Mouse (Mus musculus): ENCODE data around the gene Insm2. TPM values are rescaled to one million over a fixed set of nuclear protein-coding genes. Genes with fewer than 3 reads are reported as not detected.
"Not testable (repeated sequence)": the region's sequence is repeated elsewhere in the genome, so short reads cannot be mapped to it uniquely, and the experiment has no call there.

The Insm2 gene
- 0.24 and 1.2 TPM in 2 replicates for polyA plus RNA-seq (2014; fragmentation: Nextera tagmentation; extraction: Ambion mirVana)

DNA sequence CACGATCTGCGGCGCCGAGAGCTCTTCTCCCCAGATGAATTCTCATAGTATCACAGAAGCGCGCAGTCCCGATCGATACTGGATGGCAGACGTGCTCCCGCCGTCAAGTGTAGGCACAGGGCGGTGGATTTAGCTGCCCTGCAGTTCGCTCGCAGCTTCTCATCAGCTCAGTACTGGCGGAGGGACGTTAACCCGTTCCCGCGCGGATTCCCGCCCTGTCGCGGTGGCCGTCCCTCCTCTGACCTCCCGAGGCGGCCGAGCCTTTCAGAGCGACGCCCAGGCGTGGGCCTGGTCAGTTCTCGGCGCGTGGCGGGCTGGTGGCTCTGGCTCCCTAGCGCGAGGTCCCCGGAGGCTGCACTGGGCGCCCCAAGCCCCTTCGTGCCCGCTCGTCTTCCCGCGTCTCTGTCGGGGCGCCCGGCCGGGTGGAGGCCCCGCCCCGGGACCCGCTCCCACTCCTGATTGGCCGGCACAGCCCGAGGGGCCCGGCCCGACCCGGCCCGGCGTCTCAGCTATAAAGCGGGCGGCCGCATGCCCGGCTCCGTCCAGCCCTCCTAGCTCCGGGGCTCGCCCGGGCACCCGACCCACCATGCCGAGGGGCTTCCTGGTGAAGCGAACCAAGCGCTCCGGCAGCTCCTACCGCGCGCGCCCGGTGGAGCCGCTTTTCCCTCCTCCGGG is at the start of gene Insm2:
Gene Insm2, plus strand, starts transcription at position 541 of the 675 bp plus-strand sequence.
- under 1% methylated on average over 76 of the region's 77 CpGs for WGBS
- peaks cover 46% of the 10 kb centered on the region for H3K27me3 ChIP-seq (ENCODE audit: control insufficient read depth, insufficient read depth, low read length)

DNA sequence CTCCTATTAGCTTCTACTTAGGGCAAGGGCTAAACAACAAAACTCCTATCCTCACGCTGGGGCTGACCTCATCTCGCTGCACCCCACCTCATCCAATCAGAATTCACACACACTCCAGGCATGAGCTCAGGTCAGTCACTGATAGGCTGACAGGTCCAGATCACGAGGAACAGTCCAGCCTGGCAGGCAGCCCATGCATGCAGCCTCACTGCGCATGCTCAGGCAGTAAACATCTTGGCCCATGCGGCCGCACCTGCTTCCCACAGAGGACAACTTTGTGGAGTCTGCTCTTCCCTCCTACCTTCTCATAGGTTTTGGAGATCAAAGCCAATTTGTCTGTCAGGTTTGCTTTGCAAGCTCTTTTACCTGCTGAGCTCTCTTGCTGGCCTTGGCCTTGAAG is 44.3 kb upstream of the Insm2 start:
- H3K36me3 ChIP-seq (ENCODE audit: control insufficient read depth, insufficient read depth, low read length): not testable (repeated sequence)
- WGBS: 78% methylated on average over 6 of the region's 6 CpGs

More for the DNA sequence above, at the start of gene Insm2:
- Histone ChIP-seq H3K9me3 (ENCODE audit: control insufficient read depth, low read length) (no peaks in the 10 kb centered on the region), H3K9ac (replicated peaks; ENCODE audit: low read depth, low read length) (peak within 1 kb of the TSS; percentile 32), H3K4me3 (ENCODE audit: low read depth, low read length) (peak within 1 kb of the TSS; percentile 47), H3K36me3 (ENCODE audit: control insufficient read depth, insufficient read depth, low read length) (no peaks in the 10 kb centered on the region), H3K4me1 (ENCODE audit: control insufficient read depth, insufficient read depth, low read length) (peaks cover 13% of the 10 kb centered on the region; the same call in 1 of the 2 replicates), H3K27ac (ENCODE audit: low read depth, low read length) (no peak within 1 kb of the TSS), H3K4me2 (ENCODE audit: low read depth, low read length) (peak within 1 kb of the TSS; percentile 97)
- ATAC-seq (ENCODE audit: low read depth): peak; percentile 81

DNA sequence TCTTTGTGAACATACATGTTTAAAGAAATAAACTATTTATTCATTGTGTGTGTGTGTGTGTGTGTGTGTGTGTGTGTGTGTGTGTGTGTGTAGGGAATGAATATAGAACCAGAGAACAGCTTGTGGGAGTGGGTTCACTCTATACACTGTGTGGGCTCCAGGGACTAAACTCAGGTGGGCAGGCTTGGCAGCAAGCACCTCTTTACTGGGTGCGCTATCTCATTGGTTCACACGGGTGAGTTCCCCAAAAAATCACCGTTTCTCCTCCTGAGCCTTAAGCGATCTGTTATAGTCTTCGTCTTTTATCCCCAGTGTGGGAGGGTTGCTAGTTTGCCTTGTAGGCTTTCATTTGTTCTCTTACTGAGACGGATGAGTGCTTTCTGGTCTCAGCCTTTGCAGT is 41.4 kb upstream of the Insm2 start:
- ATAC-seq (ENCODE audit: low read depth): no peak
- H3K4me3 ChIP-seq (ENCODE audit: low read depth, low read length): no peak overlapping the region
- H3K27me3 ChIP-seq (ENCODE audit: control insufficient read depth, insufficient read depth, low read length): no peaks in the 10 kb centered on the region
- H3K36me3 ChIP-seq (ENCODE audit: control insufficient read depth, insufficient read depth, low read length): no peaks in the 10 kb centered on the region
- no peaks in the 10 kb centered on the region for H3K4me1 ChIP-seq (ENCODE audit: control insufficient read depth, insufficient read depth, low read length)
- no peak overlapping the region for H3K27ac ChIP-seq (ENCODE audit: low read depth, low read length)
- WGBS: 83% methylated on average over 6 of the region's 6 CpGs
- no peak overlapping the region for H3K9ac ChIP-seq (replicated peaks; ENCODE audit: low read depth, low read length)
- no peaks in the 10 kb centered on the region for H3K9me3 ChIP-seq (ENCODE audit: control insufficient read depth, low read length)
- H3K4me2 ChIP-seq (ENCODE audit: low read depth, low read length): no peak overlapping the region

More for the DNA sequence above, 44.3 kb upstream of the Insm2 start:
- not testable (repeated sequence) for H3K4me2 ChIP-seq (ENCODE audit: low read depth, low read length); ATAC-seq (ENCODE audit: low read depth); H3K9ac ChIP-seq (replicated peaks; ENCODE audit: low read depth, low read length); H3K27ac ChIP-seq (ENCODE audit: low read depth, low read length); H3K4me1 ChIP-seq (ENCODE audit: control insufficient read depth, insufficient read depth, low read length); H3K4me3 ChIP-seq (ENCODE audit: low read depth, low read length); H3K27me3 ChIP-seq (ENCODE audit: control insufficient read depth, insufficient read depth, low read length); H3K9me3 ChIP-seq (ENCODE audit: control insufficient read depth, low read length)

DNA sequence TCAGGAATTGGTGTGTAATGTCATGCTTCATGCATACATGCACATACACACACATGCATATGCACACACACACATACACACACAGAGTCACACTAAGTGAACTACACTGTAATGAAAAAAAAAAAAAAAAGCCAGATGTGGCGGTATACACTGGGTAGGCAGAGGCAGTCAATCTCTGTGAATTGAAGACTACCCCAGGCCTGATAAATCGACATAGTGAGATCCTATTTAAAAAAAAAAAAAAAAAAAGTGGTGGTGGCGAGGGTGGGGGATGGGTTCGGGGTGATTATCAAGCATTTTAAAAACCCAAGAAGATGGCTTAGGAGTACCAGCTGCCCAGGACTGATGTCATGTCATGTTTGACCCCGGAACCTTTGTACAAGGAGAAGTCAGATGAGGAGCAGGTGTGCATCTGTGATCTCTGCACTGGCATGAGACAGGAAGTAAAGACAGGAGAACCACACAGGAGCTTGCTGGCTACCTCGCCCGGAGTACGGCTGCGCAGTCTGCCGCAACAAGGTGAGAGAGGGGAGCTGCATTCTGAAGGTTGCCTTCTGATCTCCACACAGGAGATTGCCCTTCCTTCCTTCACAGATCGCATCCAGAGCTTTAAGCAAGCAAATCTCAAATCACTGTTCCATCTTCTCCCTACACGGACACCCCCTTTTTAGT is 39.9 kb upstream of the Insm2 start:
- Histone ChIP-seq H3K27me3 (ENCODE audit: control insufficient read depth, insufficient read depth, low read length) (no peaks in the 10 kb centered on the region), H3K4me1 (ENCODE audit: control insufficient read depth, insufficient read depth, low read length) (no peaks in the 10 kb centered on the region), H3K4me3 (ENCODE audit: low read depth, low read length) (no peak overlapping the region), H3K36me3 (ENCODE audit: control insufficient read depth, insufficient read depth, low read length) (no peaks in the 10 kb centered on the region), H3K4me2 (ENCODE audit: low read depth, low read length) (no peak overlapping the region), H3K27ac (ENCODE audit: low read depth, low read length) (no peak overlapping the region), H3K9me3 (ENCODE audit: control insufficient read depth, low read length) (no peaks in the 10 kb centered on the region), H3K9ac (replicated peaks; ENCODE audit: low read depth, low read length) (no peak overlapping the region)
- ATAC-seq (ENCODE audit: low read depth): no peak
- WGBS: 90% methylated on average over 12 of the region's 12 CpGs

DNA sequence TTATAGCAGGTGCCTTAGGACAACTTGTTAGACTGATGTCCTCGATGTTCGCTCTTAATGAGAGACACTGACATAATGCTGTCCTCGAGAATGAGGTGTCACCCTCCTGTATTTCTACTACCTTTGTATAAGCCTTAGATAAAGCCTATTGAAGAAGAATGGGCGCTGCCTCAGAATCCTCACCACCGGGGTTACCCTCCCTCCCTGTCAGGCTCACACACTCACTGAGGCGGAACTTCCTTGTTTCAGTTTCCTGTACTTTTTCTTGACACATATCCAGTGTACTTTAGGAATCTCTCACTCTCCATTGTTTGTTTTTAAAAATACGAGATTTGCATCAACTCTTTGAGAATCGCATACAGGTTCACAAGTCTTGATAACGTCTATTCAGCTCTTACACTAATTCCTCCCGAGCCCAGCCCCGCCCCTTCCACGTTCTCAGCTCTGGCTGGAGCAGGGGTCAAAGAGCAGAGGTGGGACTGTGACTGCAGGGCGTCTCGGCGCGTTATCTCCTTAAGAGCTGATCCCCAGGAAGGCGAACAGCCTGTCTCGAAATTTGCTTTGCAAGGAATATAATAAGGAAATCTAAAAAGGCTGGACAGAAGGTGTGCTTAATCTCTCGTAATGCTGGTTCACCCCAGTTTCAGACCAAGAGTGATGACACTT is 39.1 kb upstream of the Insm2 start:
- peak overlapping the region; percentile 16; the same call in 1 of the 2 replicates for H3K4me3 ChIP-seq (ENCODE audit: low read depth, low read length)
- peak overlapping the region; percentile 32 for H3K4me2 ChIP-seq (ENCODE audit: low read depth, low read length)
- H3K9me3 ChIP-seq (ENCODE audit: control insufficient read depth, low read length): no peaks in the 10 kb centered on the region
- no peak for ATAC-seq (ENCODE audit: low read depth)
- no peaks in the 10 kb centered on the region for H3K27me3 ChIP-seq (ENCODE audit: control insufficient read depth, insufficient read depth, low read length)
- H3K9ac ChIP-seq (replicated peaks; ENCODE audit: low read depth, low read length): 0 out of 2 replicates have a peak overlapping the region, but pooled peaks have one; percentile 18
- no peaks in the 10 kb centered on the region for H3K36me3 ChIP-seq (ENCODE audit: control insufficient read depth, insufficient read depth, low read length)
- H3K27ac ChIP-seq (ENCODE audit: low read depth, low read length): no peak overlapping the region
- no peaks in the 10 kb centered on the region for H3K4me1 ChIP-seq (ENCODE audit: control insufficient read depth, insufficient read depth, low read length)
- WGBS: 16% methylated on average over 19 of the region's 19 CpGs

DNA sequence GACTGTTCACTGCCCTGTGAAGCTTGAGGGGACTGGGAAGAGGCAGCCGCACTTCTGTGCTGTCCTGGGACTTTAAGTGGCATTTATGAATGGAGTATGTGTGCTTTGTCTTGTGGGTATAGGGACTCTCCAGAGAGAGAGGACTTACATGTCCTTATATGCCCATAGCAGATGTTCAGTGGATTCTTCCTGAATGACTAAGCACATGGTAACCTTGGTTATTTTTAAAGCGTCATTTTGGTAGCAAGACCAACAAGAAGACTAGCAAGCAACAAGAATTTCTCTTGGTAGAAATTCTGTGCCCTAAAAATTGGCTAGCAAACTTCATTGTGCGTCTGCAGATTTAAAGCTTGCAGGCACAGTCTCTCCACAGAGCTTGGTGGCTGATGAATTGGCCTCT is 35.5 kb upstream of the Insm2 start:
- H3K4me1 ChIP-seq (ENCODE audit: control insufficient read depth, insufficient read depth, low read length): no peaks in the 10 kb centered on the region
- no peak overlapping the region for H3K27ac ChIP-seq (ENCODE audit: low read depth, low read length)
- no peaks in the 10 kb centered on the region for H3K27me3 ChIP-seq (ENCODE audit: control insufficient read depth, insufficient read depth, low read length)
- no peak overlapping the region for H3K4me3 ChIP-seq (ENCODE audit: low read depth, low read length)
- H3K9ac ChIP-seq (replicated peaks; ENCODE audit: low read depth, low read length): no peak overlapping the region
- ATAC-seq (ENCODE audit: low read depth): no peak
- H3K36me3 ChIP-seq (ENCODE audit: control insufficient read depth, insufficient read depth, low read length): no peaks in the 10 kb centered on the region
- WGBS: 94% methylated on average over 3 of the region's 3 CpGs
- H3K4me2 ChIP-seq (ENCODE audit: low read depth, low read length): no peak overlapping the region
- no peaks in the 10 kb centered on the region for H3K9me3 ChIP-seq (ENCODE audit: control insufficient read depth, low read length)

DNA sequence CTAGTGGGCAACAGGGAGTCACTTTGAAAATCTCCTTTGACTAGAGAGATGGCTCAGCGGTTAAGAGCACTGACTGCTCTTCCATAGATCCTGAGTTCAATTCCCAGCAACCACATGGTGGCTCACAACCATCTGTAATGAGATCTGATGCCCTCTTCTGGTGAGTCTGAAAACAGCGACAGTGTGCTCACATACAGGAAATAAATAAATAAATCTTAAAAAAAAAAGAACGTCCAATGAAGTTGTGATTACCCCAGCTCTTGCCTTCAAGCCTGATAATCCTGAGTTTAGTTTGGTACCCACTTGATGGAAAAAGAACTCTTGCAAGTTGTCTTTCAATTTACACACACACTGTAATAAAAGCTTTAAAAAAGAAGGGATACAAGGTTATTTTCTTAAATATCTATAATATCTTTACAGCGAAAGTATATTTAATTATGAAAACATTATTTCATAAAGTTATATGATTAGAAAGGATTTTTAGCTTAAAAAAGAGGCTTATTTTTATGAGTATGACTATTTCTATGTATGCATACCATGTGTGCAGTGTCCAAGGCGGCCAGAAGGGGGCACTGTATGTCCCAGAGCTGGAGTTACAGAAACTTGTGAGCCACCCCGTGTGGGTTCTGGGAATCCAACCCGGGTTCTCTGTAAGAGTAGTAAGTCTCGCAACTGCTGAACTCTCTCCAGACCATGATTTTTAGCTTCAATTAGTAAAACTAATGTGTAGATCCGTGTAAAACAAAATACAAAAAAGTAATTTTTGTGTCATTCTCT is 34.9 kb upstream of the Insm2 start:
- Histone ChIP-seq H3K9me3 (ENCODE audit: control insufficient read depth, low read length) (no peaks in the 10 kb centered on the region), H3K27ac (ENCODE audit: low read depth, low read length) (no peak overlapping the region), H3K27me3 (ENCODE audit: control insufficient read depth, insufficient read depth, low read length) (no peaks in the 10 kb centered on the region), H3K4me2 (ENCODE audit: low read depth, low read length) (no peak overlapping the region), H3K4me1 (ENCODE audit: control insufficient read depth, insufficient read depth, low read length) (no peaks in the 10 kb centered on the region), H3K9ac (replicated peaks; ENCODE audit: low read depth, low read length) (no peak overlapping the region), H3K36me3 (ENCODE audit: control insufficient read depth, insufficient read depth, low read length) (no peaks in the 10 kb centered on the region), H3K4me3 (ENCODE audit: low read depth, low read length) (no peak overlapping the region)
- WGBS: 88% methylated on average over 9 of the region's 9 CpGs
- no peak for ATAC-seq (ENCODE audit: low read depth)

DNA sequence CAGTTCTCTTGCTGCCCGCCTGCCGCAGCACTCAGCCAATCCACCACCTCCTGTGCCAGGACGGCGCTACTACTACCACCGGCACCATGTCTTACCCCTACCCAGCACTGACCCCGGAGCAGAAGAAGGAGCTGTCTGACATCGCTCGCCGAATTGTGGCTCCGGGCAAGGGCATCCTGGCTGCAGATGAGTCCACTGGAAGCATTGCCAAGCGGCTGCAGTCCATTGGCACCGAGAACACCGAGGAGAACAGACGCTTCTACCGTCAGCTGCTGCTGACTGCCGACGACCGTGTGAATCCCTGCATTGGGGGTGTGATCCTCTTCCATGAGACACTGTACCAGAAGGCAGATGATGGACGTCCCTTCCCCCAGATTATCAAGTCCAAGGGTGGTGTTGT is 34.0 kb upstream of the Insm2 start, which contains the start of gene Aldoart2:
Gene Aldoart2, plus strand, starts transcription at position 34 of the 400 bp plus-strand sequence.
- H3K9ac ChIP-seq (replicated peaks; ENCODE audit: low read depth, low read length): no peak within 1 kb of the TSS
- H3K27me3 ChIP-seq (ENCODE audit: control insufficient read depth, insufficient read depth, low read length): no peaks in the 10 kb centered on the region
- H3K9me3 ChIP-seq (ENCODE audit: control insufficient read depth, low read length): no peaks in the 10 kb centered on the region
- no peak within 1 kb of the TSS for H3K4me3 ChIP-seq (ENCODE audit: low read depth, low read length)
- 96% methylated on average over 19 of the region's 19 CpGs for WGBS
- H3K4me2 ChIP-seq (ENCODE audit: low read depth, low read length): no peak within 1 kb of the TSS
- H3K36me3 ChIP-seq (ENCODE audit: control insufficient read depth, insufficient read depth, low read length): no peaks in the 10 kb centered on the region
- no peak within 1 kb of the TSS for H3K27ac ChIP-seq (ENCODE audit: low read depth, low read length)
- no peak for ATAC-seq (ENCODE audit: low read depth)
- H3K4me1 ChIP-seq (ENCODE audit: control insufficient read depth, insufficient read depth, low read length): no peaks in the 10 kb centered on the region
